Mouse (Mus musculus) brain, embryonic 14.5 days (tissue): ENCODE measurements around the gene Gm12830.

Experiments
- CTCF ChIP-seq: fragments of 200-500 bp; IDR thresholded peaks from 2 replicates; pipeline ENCODE4 v1.5.1; 2012; ENCODE audit warnings: inconsistent platforms, mild to moderate bottlenecking, moderate library complexity, borderline replicate concordance; ENCODE audit not compliant: insufficient read depth, insufficient read length; ENCODE audit errors: extremely low read depth
- POLR2A ChIP-seq: fragments of 200-500 bp; IDR thresholded peaks from 2 replicates; pipeline ENCODE4 v1.6.1; 2012; ENCODE audit warnings: mild to moderate bottlenecking, inconsistent platforms, borderline replicate concordance; ENCODE audit not compliant: poor library complexity, insufficient read depth, insufficient read length, severe bottlenecking; ENCODE audit errors: extremely low read depth

DNA sequence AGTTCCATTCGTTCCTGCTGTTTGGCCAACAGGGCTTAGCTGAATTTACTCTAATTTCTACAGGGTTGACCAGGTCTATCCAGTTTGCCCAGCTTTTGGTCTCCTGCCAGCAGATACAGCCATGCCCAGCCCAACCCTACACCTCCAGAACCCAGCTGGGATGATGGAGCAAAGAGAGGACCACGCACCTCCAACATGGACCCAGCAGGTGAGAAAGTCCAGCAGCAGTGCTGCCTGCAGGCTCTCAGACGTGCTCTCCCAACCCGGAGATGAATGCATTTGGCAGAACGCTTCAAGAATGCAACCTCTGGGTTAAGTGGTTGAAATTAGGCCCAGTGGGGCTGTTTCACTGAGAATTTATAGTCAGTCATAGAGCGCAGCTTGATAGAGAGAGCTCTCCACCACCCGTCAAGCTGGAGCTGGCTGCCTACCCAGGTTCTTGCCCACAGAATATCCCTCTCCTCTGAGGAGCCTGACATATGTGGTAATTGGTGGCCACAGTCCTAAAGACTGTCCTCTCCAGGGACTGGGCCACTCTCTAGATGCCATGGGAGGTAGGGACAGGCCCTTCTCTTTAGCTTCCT is 23.4 kb upstream of the Gm12830 start:
- no peak for TF ChIP-seq CTCF
- TF ChIP-seq POLR2A = no peak
